Mouse (Mus musculus) bone marrow macrophage, adult 2 months (primary cell): ENCODE measurements around the gene Casc3.

ENCODE experiments used
- CTCF ChIP-seq: IDR thresholded peaks from 2 replicates; pipeline ENCODE4 v1.5.1; 2012; ENCODE audit warnings: low read depth, mild to moderate bottlenecking, low read length, moderate library complexity
- POLR2A ChIP-seq: IDR thresholded peaks from 2 replicates; pipeline ENCODE4 v1.6.1; 2012; ENCODE audit warnings: mild to moderate bottlenecking, low read depth, low read length, borderline replicate concordance

GRCm38 (mm10) chr11:98776843-98777590, 27.7 kb upstream of the Casc3 start:
- no peak for TF ChIP-seq CTCF
- no peak for TF ChIP-seq POLR2A
